Mouse (Mus musculus) adrenal gland, adult 8-10 months (tissue): Measurements from ENCODE around the gene Hsd17b6. TPM values are rescaled to one million over a fixed set of nuclear protein-coding genes. Genes with fewer than 3 reads are reported as not detected.

Experiments
- DNase-seq: peaks from one replicate; pipeline ENCODE4 v3.0.0; 2022
- total RNA-seq, 4 experiments: library from RNA; stranded (reverse); gene quantifications; 2 replicates each; pipeline ENCODE4 v1.2.4; 2022

Gene Hsd17b6
- total RNA-seq, 4 experiments from 2014 or later = 0.51 TPM; not detected in 3

DNA sequence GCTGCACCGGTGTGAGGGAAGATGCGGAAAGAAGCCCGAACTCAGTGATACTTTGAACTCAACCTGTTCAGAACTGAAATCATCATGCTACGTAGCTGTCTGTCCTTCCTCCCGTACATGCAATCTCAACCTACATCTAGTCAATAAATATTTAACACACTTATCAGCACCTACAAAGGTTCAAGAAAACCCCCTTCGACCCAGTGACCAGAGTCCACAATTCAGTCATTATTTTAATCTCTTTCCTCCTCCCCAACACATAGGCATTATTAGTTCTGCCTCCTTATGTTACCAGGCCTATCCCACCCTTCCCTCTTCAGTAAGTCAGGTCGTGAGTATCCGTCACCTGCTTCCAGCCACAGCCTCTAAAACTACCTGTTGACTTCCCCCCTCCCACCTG is 1.9 kb downstream of the Hsd17b6 start:
- DNase-seq = no peak

DNA sequence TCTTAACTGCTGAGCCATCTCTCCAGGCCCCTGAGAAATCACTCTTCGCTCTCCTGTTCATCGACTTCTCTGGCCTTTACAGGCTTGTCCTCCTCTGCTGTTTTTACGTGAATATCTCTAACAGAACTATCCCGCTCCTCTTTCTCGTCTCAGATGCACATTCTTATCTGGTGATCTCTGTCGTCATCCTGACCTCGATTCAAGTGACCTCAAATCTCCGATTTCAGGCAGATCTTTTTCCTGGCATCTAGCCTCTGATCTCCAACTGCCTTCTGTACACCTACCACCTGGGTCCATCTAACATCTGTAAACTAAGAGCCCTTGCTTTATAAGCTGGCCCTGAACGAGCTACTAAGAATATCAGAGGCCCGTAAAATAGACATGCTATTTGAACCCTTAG is 2.5 kb downstream of the Hsd17b6 start:
- DNase-seq = no peak

DNA sequence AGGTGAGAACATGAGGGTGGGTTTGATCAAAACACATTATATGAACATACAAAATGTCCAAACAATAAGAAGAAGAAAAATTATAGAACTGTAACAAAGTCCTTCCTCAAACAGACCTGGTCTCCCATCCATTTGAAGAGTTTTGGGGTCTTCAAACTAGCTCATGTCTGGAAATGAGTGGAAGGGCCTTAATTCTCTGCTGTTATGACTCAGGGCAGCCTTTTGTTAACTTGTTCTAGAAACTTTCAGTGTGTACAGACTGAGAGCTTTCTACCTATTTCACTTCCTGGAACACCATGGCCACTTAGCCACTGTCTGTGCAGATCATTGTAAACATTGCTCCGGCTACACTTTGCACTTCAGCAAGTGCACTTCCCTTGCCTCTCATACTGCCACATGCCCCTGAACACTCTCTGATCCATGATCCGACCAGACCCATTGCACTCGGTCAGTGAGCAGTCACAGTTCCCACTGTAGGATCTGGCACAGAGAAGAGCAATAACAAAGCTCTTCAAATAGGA is 4.1 kb downstream of the Hsd17b6 start:
- DNase-seq = no peak

DNA sequence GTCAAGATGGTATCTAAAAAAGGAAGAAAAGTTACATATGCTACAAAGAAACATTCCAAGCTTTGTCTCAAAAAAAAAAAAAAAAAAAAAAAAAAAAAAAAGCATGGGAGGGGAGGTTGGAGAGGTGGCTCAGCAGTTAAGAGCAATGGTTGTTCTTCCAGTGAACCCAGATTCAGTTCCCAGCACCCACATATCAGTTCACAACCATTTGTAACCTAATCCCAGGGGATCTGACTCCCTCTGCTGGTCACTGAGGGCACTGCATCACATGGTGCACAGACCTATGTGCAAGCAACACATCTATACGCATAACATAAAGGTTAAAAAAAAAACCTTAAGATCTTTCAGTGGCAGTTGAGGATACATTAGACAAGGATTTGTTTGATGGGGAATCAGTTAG is 9.2 kb downstream of the Hsd17b6 start:
- DNase-seq = no peak

DNA sequence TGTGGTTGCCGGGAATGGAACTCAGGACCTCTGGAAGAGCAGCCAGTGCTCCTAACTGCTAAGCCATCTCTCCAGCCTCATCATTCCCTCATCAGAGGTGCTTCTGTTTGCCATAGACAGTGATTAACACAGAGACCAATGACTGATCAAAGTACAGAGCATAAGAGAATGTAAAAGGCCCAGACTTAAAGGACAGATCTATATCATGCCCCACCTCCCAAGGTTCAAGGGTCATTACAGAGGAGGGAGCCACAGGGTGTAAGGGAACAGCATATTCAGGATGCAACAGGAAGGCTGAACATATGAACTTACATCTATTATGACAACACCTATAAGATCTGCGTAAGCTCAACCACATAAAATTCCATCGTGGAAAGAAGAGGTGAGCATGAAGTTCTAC is 10.7 kb downstream of the Hsd17b6 start:
- no peak for DNase-seq

DNA sequence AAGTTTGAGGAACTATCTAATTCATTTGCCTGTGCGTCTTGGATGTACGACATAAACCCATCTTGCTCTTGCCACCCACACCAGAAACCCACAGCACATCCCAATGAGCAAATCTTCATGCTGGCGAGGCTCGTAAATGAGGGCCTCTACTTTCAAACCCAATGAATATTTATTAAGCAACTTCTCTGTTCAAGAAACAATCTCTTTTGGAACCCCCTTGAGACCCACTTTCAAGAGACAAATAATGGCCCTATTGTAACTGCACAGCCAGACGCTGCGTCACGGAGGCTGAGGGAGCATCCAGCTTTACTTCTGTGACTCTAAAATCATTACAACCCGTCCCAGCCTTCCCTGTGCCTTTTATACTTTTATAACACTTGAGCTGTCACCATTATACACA is 21.8 kb downstream of the Hsd17b6 start:
- DNase-seq = no peak

DNA sequence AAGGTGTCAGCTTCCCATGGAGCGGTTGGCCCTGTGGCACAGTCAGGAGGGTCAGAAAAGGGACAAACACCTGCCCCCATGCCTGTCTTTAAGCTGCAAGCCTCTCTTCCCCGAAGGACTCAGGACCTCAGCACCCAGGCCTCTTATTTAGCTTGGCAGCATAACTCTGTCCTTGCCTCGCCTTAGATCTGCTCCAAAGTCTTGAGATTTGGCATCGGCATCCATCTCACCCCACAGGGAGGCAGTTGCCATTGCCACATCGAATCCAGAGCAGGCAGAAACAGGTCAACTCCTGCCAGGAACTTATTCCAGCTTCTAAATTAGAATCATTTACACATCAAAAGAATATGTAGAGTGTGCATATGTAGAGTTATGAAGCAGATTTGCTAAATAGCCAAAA is 22.8 kb downstream of the Hsd17b6 start:
- DNase-seq = peak; percentile 21

DNA sequence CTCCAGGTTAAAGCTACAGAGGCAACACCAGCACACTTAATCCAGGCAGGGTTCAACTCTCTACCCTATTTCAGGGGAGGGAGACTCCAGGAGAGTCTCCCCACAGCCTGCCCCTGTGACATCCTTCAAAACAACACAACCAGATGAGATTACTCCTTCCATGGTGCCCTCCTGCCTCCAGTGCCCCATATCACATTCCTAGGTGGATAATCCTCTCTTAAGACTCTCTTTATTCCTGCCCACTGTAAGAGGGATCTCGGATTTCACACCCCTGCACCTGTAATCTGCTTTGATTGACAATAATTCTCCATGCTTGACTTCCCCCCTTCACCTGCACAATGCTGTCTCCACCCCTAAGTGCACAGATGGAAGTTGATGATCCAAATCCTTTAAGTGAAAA is 31.9 kb downstream of the Hsd17b6 start:
- DNase-seq = no peak

DNA sequence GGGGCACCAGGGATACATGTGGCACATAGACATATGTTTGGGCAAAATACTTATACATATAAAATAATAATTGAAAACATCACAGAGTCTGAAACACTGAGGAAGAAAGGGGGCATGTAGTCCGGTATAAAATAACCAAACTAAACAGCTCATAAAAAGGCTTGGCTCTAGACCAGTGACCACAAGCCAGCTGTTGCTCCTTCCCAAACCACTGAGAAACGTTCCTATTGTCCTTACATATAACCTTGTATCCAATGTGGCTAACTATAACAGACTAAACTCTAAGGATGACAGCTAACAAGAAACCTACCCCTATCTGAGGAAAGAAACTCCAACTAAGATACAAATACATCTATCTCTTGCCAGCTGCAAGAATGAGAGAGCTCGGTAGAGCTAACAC is 33.3 kb downstream of the Hsd17b6 start:
- DNase-seq = no peak

DNA sequence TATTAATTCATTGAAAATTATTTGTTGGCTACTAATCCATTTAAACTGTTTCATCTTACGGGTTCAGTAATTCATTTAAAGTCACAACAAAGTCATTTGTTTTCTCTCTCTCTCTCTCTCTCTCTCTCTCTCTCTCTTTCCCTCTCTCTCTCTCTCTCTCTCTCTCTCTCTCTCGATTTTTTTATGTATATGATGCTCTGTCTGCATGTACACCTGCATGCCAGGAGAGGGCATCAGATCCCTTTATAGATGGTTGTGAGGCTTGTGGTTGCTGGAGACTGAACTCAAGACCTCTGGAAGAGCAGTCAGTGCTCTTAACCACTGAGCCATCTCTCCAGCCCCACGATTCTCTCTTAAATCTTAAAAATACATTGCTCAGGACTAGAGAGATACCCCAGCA is 36.3 kb downstream of the Hsd17b6 start:
- DNase-seq = no peak

DNA sequence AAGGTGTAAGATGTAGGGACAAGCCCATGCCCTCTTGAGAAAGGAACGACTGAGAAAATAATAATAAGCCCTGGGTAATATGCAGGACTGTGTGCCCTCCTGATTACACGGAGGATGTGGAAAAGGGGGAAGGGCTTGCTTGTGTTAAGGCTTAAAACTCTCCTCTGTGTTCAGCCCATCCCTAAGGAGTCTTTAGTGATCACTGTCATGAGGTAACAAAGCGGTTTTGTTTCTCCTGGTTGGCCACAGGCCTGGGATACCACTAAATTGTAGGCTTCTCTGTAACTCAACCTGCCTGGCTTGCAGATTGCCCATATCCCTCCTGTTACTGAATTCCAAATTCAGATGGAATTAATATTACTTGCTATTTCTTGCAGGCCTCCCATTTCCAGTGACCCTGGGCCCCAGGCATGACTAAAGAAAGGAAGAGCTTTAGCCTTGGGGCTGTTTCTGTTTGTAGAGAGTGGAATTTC is 37.0 kb downstream of the Hsd17b6 start:
- DNase-seq = no peak

DNA sequence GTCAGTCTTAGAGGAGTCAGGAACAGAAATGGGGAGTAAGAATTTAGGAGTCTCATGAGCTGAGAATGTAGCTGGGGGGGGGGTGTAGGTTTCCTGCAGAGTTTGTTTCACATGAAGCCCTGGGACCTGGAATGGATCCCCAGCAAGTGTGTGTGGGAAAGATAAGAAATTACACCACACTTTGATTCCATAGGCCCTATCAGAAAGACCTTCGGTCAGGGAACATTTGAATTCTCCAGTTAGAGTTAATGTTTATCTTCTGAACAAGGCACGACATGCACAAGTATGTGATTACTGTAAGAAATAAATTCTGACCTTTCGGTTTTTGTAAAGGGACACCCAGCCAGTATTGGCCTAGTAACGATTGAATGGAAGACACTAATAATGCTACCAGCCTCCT is 37.6 kb downstream of the Hsd17b6 start:
- no peak for DNase-seq

DNA sequence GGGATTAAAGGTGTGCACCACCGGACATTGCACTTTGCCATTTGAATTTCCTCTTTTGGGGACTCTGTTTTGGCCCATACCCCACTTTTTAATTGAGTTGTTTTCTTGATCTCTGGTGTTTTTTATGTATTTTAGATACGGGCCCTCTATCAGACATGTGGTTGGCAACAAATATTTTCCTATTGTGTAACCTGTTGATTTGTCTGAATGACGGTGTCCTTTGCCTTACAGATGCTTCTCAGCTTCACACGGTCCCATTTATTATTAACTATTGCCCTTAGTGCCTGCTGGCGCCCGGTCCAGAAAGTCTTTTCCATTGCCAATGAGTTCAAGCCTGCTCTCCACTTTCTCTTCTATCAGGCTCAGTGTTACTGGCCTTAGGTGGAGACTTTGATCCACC is 40.9 kb downstream of the Hsd17b6 start:
- no peak for DNase-seq

DNA sequence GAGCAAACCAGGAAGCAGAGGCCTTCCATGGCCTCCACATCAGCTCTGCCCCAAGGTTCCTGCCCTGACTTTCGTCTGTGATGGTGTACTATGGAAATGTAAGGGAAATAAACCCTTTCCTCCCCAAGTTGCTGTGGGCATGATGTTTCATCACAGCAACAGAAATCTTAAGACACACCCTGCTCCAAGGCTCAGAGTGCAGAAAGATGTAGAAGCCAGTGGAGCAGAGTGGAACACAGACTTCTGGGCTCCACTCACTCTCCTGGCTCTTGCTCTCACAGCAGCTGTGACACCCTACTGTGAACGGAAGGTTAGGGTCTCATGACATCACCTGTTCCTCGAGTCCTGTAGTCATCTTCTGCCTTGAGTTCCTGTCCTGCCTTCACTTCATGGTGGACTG is 43.4 kb downstream of the Hsd17b6 start:
- no peak for DNase-seq

DNA sequence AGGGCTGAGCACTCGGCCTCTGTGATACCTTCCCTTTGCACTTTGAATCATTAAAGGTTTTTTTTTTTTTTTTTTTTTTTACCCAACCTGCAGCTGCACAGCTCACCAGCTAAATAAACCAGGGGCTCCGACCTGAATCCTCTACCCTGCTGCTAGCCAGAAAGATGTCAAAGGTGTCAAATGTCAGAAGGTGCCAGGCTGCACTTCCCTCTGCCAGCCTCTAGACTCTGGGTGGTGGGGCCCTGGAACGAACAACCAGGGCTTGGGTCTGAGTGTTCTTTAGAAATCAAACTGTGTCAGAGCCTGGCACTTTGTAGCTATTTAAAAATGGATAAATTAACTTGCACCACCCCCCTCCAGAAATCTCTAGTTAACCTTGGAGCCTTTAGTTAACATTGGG is 45.0 kb downstream of the Hsd17b6 start:
- DNase-seq = no peak

DNA sequence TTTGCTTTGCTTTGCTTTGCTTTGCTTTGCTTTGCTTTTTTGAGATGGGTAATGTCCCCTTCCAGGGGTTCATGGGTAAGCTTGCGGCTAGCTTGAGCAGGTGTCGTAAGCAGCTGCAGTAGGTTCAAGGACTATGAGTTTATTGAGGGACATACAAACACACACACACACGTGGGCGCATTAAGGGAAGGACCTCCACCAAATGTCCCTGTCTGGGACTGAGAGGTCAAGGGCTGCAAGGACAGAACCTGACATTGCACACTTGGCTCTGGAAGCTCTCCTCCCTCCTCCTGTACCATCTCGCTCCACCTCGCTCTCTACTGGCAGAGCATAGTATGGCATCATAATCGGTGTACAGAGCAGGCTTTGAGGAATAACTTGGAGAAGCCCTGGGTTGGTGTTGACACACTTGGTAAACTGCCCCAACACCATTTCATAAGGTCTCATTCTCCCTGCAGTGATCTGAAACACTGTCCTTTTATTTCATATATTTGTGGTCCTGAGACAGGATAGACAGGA is 48.2 kb downstream of the Hsd17b6 start:
- no peak for DNase-seq

DNA sequence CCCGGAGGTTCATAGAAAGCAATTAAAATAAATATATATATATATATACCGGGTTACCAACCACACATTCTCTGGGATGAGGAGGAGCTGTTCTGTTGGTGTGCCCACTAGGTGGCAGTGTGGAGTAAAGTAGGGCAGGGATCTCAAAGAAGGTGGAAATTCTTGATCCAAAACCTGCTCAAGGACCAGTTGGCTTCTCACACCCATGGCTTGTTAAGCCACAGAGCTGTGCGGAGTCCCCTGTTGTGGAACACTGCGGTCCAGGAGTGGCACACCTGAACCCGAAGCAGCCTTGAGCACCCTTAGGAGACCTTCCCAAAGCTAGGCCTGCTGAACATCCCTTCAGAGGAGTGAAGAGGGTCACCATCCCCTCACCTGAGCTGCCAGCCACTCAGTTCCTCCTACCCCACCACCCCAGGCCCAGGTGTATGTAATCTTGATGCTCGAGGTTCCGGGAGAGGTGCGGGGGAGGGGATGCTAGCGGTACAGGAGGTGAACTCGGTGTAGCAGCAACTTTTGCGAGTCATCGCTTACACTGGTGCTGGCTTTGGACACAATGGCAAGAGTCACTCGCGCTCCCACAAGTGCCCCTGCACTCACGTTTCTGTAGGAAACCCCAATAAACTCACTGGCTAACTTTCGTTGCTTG is 51.1 kb downstream of the Hsd17b6 start:
- DNase-seq = peak; percentile 27

DNA sequence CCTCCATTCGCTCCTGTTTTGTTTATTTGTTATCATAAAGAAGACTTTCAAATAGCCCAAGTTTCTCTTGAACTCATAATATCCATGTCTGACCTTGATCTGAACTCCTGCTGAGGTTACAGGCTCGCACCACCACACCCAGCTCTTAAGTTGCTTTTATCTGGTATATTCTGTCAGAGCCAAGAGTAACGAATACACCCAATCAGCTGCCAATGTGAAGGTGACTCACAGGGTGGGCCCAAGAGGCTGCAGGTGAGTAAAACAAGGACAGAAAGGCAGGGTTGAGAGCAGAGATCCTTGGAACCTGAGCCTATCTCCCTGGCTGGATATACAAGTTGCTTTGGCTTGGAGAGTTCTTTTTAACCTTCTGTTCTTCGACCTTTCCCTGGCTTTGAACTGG is 52.4 kb downstream of the Hsd17b6 start:
- DNase-seq = no peak

DNA sequence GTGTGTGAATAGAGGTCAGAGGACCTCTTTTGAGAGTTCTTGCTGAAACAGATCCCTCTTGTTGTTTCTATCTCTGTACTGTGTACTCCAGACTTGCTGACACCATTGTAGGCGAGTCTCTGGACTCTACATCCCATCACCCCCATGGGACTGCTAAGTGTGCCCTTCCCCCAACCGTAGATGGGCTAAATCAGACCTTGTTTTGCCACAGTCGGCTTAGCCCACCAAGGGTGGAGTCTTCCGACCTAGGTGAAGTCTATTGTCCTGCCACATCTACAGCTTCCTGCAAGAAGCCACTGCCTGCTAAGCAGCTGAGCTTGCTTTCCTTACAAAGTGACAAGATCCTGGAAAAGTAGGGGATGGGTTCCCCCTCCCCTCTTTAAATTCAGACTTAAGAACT is 55.6 kb downstream of the Hsd17b6 start:
- no peak for DNase-seq

DNA sequence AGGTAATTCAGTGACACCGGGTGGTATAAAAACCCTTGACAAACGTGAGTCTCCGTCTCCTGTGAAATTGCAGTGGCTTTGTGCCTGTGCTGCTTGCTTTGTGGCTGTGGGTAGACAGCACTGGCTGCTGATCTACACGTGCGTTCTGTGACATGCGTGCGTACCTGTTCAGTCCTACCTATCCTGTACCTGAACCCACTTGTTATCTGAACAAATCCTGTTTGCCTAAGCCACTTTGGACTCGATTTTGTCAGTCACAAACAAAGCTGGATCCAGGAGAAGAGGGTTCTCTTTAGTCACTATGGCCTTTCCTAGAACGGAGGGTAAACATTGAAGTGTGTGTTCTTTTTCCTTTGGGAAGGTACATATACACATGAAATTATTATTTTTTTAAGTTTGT is 56.0 kb downstream of the Hsd17b6 start:
- no peak for DNase-seq

DNA sequence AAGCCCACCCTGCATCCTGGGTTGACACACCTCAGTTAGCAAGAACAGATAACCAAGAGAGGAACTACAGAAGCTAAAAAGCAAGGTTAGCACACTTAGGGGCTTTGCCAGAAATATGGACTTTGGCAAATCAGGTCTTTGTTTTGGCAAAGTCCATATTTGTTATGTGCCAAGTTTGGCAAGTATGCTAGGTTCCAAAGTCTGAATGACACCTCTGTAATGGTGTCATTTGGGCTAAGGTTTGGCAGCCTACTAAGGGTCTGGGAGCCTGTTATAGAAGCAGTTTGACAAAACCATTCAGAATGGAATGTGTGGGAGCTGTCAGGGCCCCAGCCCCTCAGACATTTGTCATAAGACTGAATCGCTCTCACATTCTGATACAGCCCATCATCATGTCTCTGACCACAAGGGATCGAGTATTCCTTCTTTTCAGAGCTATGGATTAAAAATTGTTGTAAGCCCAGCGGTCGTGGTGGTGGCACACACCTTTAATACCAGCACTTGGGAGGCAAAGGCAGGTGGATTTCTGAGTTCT is 57.7 kb downstream of the Hsd17b6 start:
- DNase-seq = no peak

DNA sequence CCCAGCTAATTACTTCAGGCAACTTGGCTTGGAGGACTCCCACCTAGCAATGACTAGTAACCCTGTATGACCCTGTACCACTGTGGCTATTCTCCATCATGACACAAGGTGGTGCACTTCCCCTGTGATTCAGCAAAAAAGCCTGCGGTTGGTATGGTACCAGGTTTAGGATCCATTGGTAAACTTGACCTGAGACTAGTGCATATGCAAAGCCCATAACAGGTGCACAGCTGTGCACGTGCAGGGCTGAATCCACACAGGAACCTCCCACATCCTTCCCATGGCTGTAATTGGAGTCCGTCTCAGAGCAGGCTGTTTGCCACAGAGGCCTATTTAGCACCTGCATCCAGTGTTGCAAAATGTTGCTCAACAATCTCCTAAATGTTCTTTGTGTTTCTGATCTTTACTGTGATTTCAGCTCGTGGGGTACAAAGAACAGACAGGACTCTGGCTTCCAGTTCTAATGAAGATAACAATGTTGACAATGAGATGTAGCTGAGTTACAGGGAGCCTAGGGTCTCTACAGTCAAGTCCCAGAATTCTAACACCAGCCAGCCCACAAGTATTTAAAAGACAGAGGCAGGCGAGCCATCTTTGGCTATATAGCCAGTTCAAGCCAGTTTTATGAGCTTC is 61.9 kb downstream of the Hsd17b6 start:
- peak; percentile 18 for DNase-seq
